In genomic region chr5:62113226-62113625, GRCm38 (mm10) we compare ENCODE assay signal across 28 mouse cellular contexts.
"Had no signal": no experiment of that assay in that cellular context is flagged by ENCODE, and none has a peak within 500 bp of the region (broad histone marks: within the 10 kb centered on the region; RNA-seq: fewer than 3 reads in every experiment).

No protein-coding gene starts in this region.

- H3K4me3 ChIP-seq: embryonic facial prominence, embryonic 10.5 days; embryonic facial prominence, embryonic 12.5 days; embryonic facial prominence, embryonic 13.5 days; embryonic facial prominence, embryonic 15.5 days; erythroblast, embryonic 14.5 days; forebrain, embryonic 10.5 days; forebrain, embryonic 12.5 days; forebrain, embryonic 13.5 days; forebrain, embryonic 15.5 days; gastrocnemius, adult 2 months; heart, adult 2 months had no signal

- H3K9me3 ChIP-seq: embryonic facial prominence, embryonic 10.5 days; embryonic facial prominence, embryonic 12.5 days; embryonic facial prominence, embryonic 13.5 days; embryonic facial prominence, embryonic 15.5 days; forebrain, embryonic 10.5 days; forebrain, embryonic 12.5 days; forebrain, embryonic 13.5 days; forebrain, embryonic 15.5 days had no signal

- H3K27me3 ChIP-seq: embryonic facial prominence, embryonic 12.5 days; embryonic facial prominence, embryonic 13.5 days; embryonic facial prominence, embryonic 15.5 days; forebrain, embryonic 12.5 days; forebrain, embryonic 13.5 days; forebrain, embryonic 15.5 days had no signal

- H3K27ac ChIP-seq: embryonic facial prominence, embryonic 10.5 days; embryonic facial prominence, embryonic 12.5 days; embryonic facial prominence, embryonic 13.5 days; embryonic facial prominence, embryonic 15.5 days; forebrain, embryonic 10.5 days; forebrain, embryonic 12.5 days; forebrain, embryonic 13.5 days; forebrain, embryonic 15.5 days; gastrocnemius, adult 2 months; heart, adult 2 months had no signal

- DNase-seq: cerebellum, adult 8-10 months; cerebellum, adult 9-10 months; cerebellum, adult 9-11 months; cerebellum, postnatal 10 days; cerebellum, postnatal 14 days; cerebellum, postnatal 25 days; cerebellum, postnatal 36 days; embryo, embryonic 11 days; forebrain, postnatal 0 days; gastrocnemius, adult 2 months; gastrocnemius, postnatal 10 days; gastrocnemius, postnatal 14 days; gastrocnemius, postnatal 25 days; gastrocnemius, postnatal 36 days; heart, adult 11 months; heart, adult 18-20 months; heart, adult 2 months had no signal

- H3K4me1 ChIP-seq: embryonic facial prominence, embryonic 10.5 days; embryonic facial prominence, embryonic 12.5 days; embryonic facial prominence, embryonic 13.5 days; embryonic facial prominence, embryonic 15.5 days; forebrain, embryonic 10.5 days; forebrain, embryonic 12.5 days; forebrain, embryonic 13.5 days; forebrain, embryonic 15.5 days had no signal

- H3K36me3 ChIP-seq: embryonic facial prominence, embryonic 10.5 days; embryonic facial prominence, embryonic 12.5 days; embryonic facial prominence, embryonic 13.5 days; embryonic facial prominence, embryonic 15.5 days; forebrain, embryonic 10.5 days; forebrain, embryonic 12.5 days; forebrain, embryonic 15.5 days had no signal

- H3K4me2 ChIP-seq: embryonic facial prominence, embryonic 12.5 days; embryonic facial prominence, embryonic 13.5 days; embryonic facial prominence, embryonic 15.5 days; forebrain, embryonic 12.5 days; forebrain, embryonic 13.5 days; forebrain, embryonic 15.5 days had no signal

- ATAC-seq: forebrain, embryonic 13.5 days; forebrain, embryonic 14.5 days; forebrain, embryonic 15.5 days; forebrain, embryonic 16.5 days; forebrain, postnatal 0 days had no signal

- H3K9ac ChIP-seq: embryonic facial prominence, embryonic 12.5 days; embryonic facial prominence, embryonic 13.5 days; embryonic facial prominence, embryonic 15.5 days; forebrain, embryonic 12.5 days; forebrain, embryonic 13.5 days; forebrain, embryonic 15.5 days; forebrain, postnatal 0 days had no signal
